26 mouse cellular contexts compared by ENCODE assay signal in genomic region chr11:113080311-113080710, GRCm38 (mm10).
"Had no signal": no experiment of that assay in that cellular context is flagged by ENCODE, and none has a peak within 500 bp of the region (broad histone marks: within the 10 kb centered on the region; RNA-seq: fewer than 3 reads in every experiment).

No protein-coding gene starts in this region.

- H3K27ac ChIP-seq: embryonic facial prominence, embryonic 10.5 days; embryonic facial prominence, embryonic 12.5 days; embryonic facial prominence, embryonic 13.5 days; embryonic facial prominence, embryonic 15.5 days; forebrain, embryonic 10.5 days; forebrain, embryonic 12.5 days; forebrain, embryonic 13.5 days; forebrain, embryonic 15.5 days; gastrocnemius, adult 2 months; heart, adult 2 months had no signal

- H3K9ac ChIP-seq: embryonic facial prominence, embryonic 12.5 days; embryonic facial prominence, embryonic 13.5 days; embryonic facial prominence, embryonic 15.5 days; forebrain, embryonic 12.5 days; forebrain, embryonic 13.5 days; forebrain, embryonic 15.5 days; forebrain, postnatal 0 days had no signal

- H3K9me3 ChIP-seq: embryonic facial prominence, embryonic 12.5 days; embryonic facial prominence, embryonic 13.5 days; embryonic facial prominence, embryonic 15.5 days; forebrain, embryonic 12.5 days; forebrain, embryonic 13.5 days; forebrain, embryonic 15.5 days had no signal

- H3K36me3 ChIP-seq: embryonic facial prominence, embryonic 12.5 days; embryonic facial prominence, embryonic 13.5 days; embryonic facial prominence, embryonic 15.5 days; forebrain, embryonic 10.5 days; forebrain, embryonic 12.5 days; forebrain, embryonic 15.5 days had no signal

- DNase-seq: cerebellum, adult 9-11 months; cerebellum, postnatal 10 days; cerebellum, postnatal 14 days; cerebellum, postnatal 25 days; cerebellum, postnatal 36 days; embryo, embryonic 11 days; forebrain, postnatal 0 days; gastrocnemius, adult 2 months; gastrocnemius, postnatal 10 days; gastrocnemius, postnatal 14 days; gastrocnemius, postnatal 25 days; gastrocnemius, postnatal 36 days; heart, adult 11 months; heart, adult 18-20 months; heart, adult 2 months had no signal

- H3K4me2 ChIP-seq: embryonic facial prominence, embryonic 12.5 days; embryonic facial prominence, embryonic 13.5 days; embryonic facial prominence, embryonic 15.5 days; forebrain, embryonic 12.5 days; forebrain, embryonic 13.5 days; forebrain, embryonic 15.5 days had no signal

- ATAC-seq: forebrain, embryonic 13.5 days; forebrain, embryonic 14.5 days; forebrain, embryonic 15.5 days; forebrain, embryonic 16.5 days; forebrain, postnatal 0 days had no signal

- H3K4me1 ChIP-seq: embryonic facial prominence, embryonic 12.5 days; embryonic facial prominence, embryonic 15.5 days; forebrain, embryonic 12.5 days; forebrain, embryonic 13.5 days had no signal

- H3K27me3 ChIP-seq: embryonic facial prominence, embryonic 12.5 days; embryonic facial prominence, embryonic 13.5 days; embryonic facial prominence, embryonic 15.5 days; forebrain, embryonic 12.5 days; forebrain, embryonic 13.5 days; forebrain, embryonic 15.5 days had no signal

- H3K4me3 ChIP-seq: embryonic facial prominence, embryonic 10.5 days; embryonic facial prominence, embryonic 12.5 days; embryonic facial prominence, embryonic 13.5 days; embryonic facial prominence, embryonic 15.5 days; erythroblast, embryonic 14.5 days; forebrain, embryonic 10.5 days; forebrain, embryonic 12.5 days; forebrain, embryonic 13.5 days; forebrain, embryonic 15.5 days; gastrocnemius, adult 2 months; heart, adult 2 months had no signal
